Mouse (Mus musculus): ENCODE measurements around the gene Pdxp. TPM values are rescaled to one million over a fixed set of nuclear protein-coding genes. Genes with fewer than 3 reads are reported as not detected.
"Not testable (repeated sequence)": the region's sequence is repeated elsewhere in the genome, so short reads cannot be mapped to it uniquely, and the experiment has no call there.

Gene Pdxp
- polyA plus RNA-seq, 1 experiment from 2014 or later: 5.4 TPM

- ATAC-seq (ENCODE audit: insufficient read depth): no peak; the same call in 1 of the 2 replicates
Measured at GRCm38 (mm10) chr15:78877810-78878390, 35.8 kb upstream of the Pdxp start.

GRCm38 (mm10) chr15:78878792-78879516 lies 34.8 kb upstream of the Pdxp start:
- peaks cover 59% of the 10 kb centered on the region for H3K4me1 ChIP-seq (replicated peaks)
- peaks cover 36% of the 10 kb centered on the region for H3K36me3 ChIP-seq (replicated peaks)
- peak overlapping the region; percentile 86; the same call in 1 of the 2 replicates for H3K4me2 ChIP-seq
- H3K9ac ChIP-seq; ATAC-seq (ENCODE audit: insufficient read depth); H3K4me3 ChIP-seq (replicated peaks); H3K27me3 ChIP-seq; H3K9me3 ChIP-seq (replicated peaks): not testable (repeated sequence)
- 22% methylated on average over 7 of the region's 7 CpGs for WGBS (ENCODE audit: insufficient replicate concordance)
- H3K27ac ChIP-seq (replicated peaks): peak overlapping the region; percentile 96

More at GRCm38 (mm10) chr15:78877810-78878390, 35.8 kb upstream of the Pdxp start:
- Histone ChIP-seq H3K27ac (replicated peaks) (peak overlapping the region; percentile 96), H3K4me3 (replicated peaks) (peak overlapping the region; percentile 92), H3K4me2 (peak overlapping the region; percentile 86), H3K36me3 (replicated peaks) (peaks cover 26% of the 10 kb centered on the region), H3K9ac (peak overlapping the region; percentile 82), H3K27me3 (no peaks in the 10 kb centered on the region), H3K4me1 (replicated peaks) (peaks cover 51% of the 10 kb centered on the region), H3K9me3 (replicated peaks) (no peaks in the 10 kb centered on the region)
- WGBS (ENCODE audit: insufficient replicate concordance): under 1% methylated on average over 17 of the region's 17 CpGs

GRCm38 (mm10) chr15:78880432-78880831 lies 33.3 kb upstream of the Pdxp start:
- Histone ChIP-seq H3K9ac (no peak overlapping the region), H3K4me3 (replicated peaks) (no peak overlapping the region), H3K36me3 (replicated peaks) (peaks cover 50% of the 10 kb centered on the region), H3K27me3 (no peaks in the 10 kb centered on the region), H3K4me1 (replicated peaks) (peaks cover 52% of the 10 kb centered on the region), H3K4me2 (no peak overlapping the region), H3K27ac (replicated peaks) (no peak overlapping the region), H3K9me3 (replicated peaks) (no peaks in the 10 kb centered on the region)
- 85% methylated on average over 8 of the region's 8 CpGs for WGBS (ENCODE audit: insufficient replicate concordance)
- no peak for ATAC-seq (ENCODE audit: insufficient read depth)

- H3K9ac ChIP-seq: no peak overlapping the region
- no peaks in the 10 kb centered on the region for H3K27me3 ChIP-seq
- no peaks in the 10 kb centered on the region for H3K9me3 ChIP-seq (replicated peaks)
- peaks cover 64% of the 10 kb centered on the region for H3K36me3 ChIP-seq (replicated peaks)
- ATAC-seq (ENCODE audit: insufficient read depth): no peak
- peaks cover 39% of the 10 kb centered on the region for H3K4me1 ChIP-seq (replicated peaks)
- no peak overlapping the region for H3K4me3 ChIP-seq (replicated peaks)
- 0 out of 2 replicates have a peak overlapping the region, but pooled peaks have one; percentile 19 for H3K27ac ChIP-seq (replicated peaks)
- H3K4me2 ChIP-seq: no peak overlapping the region
- WGBS (ENCODE audit: insufficient replicate concordance): 75% methylated on average over 3 of the region's 3 CpGs
Measured at GRCm38 (mm10) chr15:78881828-78882227, 31.9 kb upstream of the Pdxp start.

- WGBS (ENCODE audit: insufficient replicate concordance): 30% methylated on average over 13 of the region's 13 CpGs
- H3K36me3 ChIP-seq (replicated peaks): peaks cover 74% of the 10 kb centered on the region
- H3K4me2 ChIP-seq: peak overlapping the region; percentile 29
- H3K9me3 ChIP-seq (replicated peaks): no peaks in the 10 kb centered on the region
- peak; percentile 50 for ATAC-seq (ENCODE audit: insufficient read depth)
- H3K27ac ChIP-seq (replicated peaks): no peak overlapping the region
- no peak overlapping the region for H3K4me3 ChIP-seq (replicated peaks)
- H3K27me3 ChIP-seq: no peaks in the 10 kb centered on the region
- peaks cover 51% of the 10 kb centered on the region for H3K4me1 ChIP-seq (replicated peaks)
- H3K9ac ChIP-seq: no peak overlapping the region
Measured at GRCm38 (mm10) chr15:78889401-78889853, 24.3 kb upstream of the Pdxp start.

GRCm38 (mm10) chr15:78892440-78892839 lies 21.3 kb upstream of the Pdxp start:
- no peak for ATAC-seq (ENCODE audit: insufficient read depth)
- WGBS (ENCODE audit: insufficient replicate concordance): 49% methylated on average over 7 of the region's 7 CpGs
- H3K9me3 ChIP-seq (replicated peaks): no peaks in the 10 kb centered on the region
- no peak overlapping the region for H3K27ac ChIP-seq (replicated peaks)
- H3K4me1 ChIP-seq (replicated peaks): peaks cover 81% of the 10 kb centered on the region
- H3K36me3 ChIP-seq (replicated peaks): peaks cover 45% of the 10 kb centered on the region
- no peaks in the 10 kb centered on the region for H3K27me3 ChIP-seq
- H3K9ac ChIP-seq: no peak overlapping the region
- H3K4me2 ChIP-seq: no peak overlapping the region
- H3K4me3 ChIP-seq (replicated peaks): no peak overlapping the region

GRCm38 (mm10) chr15:78894726-78895125 lies 19.0 kb upstream of the Pdxp start:
- Histone ChIP-seq H3K4me1 (replicated peaks) (peaks cover 89% of the 10 kb centered on the region), H3K9me3 (replicated peaks) (no peaks in the 10 kb centered on the region), H3K27ac (replicated peaks) (peak overlapping the region; percentile 78), H3K9ac (no peak overlapping the region), H3K36me3 (replicated peaks) (peaks cover 32% of the 10 kb centered on the region), H3K4me2 (peak overlapping the region; percentile 89), H3K27me3 (no peaks in the 10 kb centered on the region), H3K4me3 (replicated peaks) (no peak overlapping the region)
- 24% methylated on average over 13 of the region's 13 CpGs for WGBS (ENCODE audit: insufficient replicate concordance)
- no peak for ATAC-seq (ENCODE audit: insufficient read depth)

- H3K27ac ChIP-seq (replicated peaks): peak overlapping the region; percentile 78
- ATAC-seq (ENCODE audit: insufficient read depth): no peak
Measured at GRCm38 (mm10) chr15:78895741-78896140, 18.0 kb upstream of the Pdxp start.

GRCm38 (mm10) chr15:78896149-78896548 lies 17.6 kb upstream of the Pdxp start:
- peak overlapping the region; percentile 32 for H3K9ac ChIP-seq
- no peak for ATAC-seq (ENCODE audit: insufficient read depth)
- H3K4me3 ChIP-seq (replicated peaks): no peak overlapping the region
- 50% methylated on average over 3 of the region's 3 CpGs for WGBS (ENCODE audit: insufficient replicate concordance)
- H3K4me1 ChIP-seq (replicated peaks): peaks cover 95% of the 10 kb centered on the region
- H3K4me2 ChIP-seq: peak overlapping the region; percentile 89
- no peaks in the 10 kb centered on the region for H3K27me3 ChIP-seq
- peak overlapping the region; percentile 78 for H3K27ac ChIP-seq (replicated peaks)
- H3K36me3 ChIP-seq (replicated peaks): peaks cover 25% of the 10 kb centered on the region
- no peaks in the 10 kb centered on the region for H3K9me3 ChIP-seq (replicated peaks)

More at GRCm38 (mm10) chr15:78895741-78896140, 18.0 kb upstream of the Pdxp start:
- H3K9ac ChIP-seq: peak overlapping the region; percentile 32
- 36% methylated on average over 2 of the region's 2 CpGs for whole genome bisulfite sequencing (ENCODE audit: insufficient replicate concordance)
- H3K4me1 ChIP-seq (replicated peaks): peaks cover 93% of the 10 kb centered on the region
- no peaks in the 10 kb centered on the region for H3K9me3 ChIP-seq (replicated peaks)
- H3K4me3 ChIP-seq (replicated peaks): no peak overlapping the region
- H3K4me2 ChIP-seq: peak overlapping the region; percentile 89
- no peaks in the 10 kb centered on the region for H3K27me3 ChIP-seq
- H3K36me3 ChIP-seq (replicated peaks): peaks cover 29% of the 10 kb centered on the region

- no peak overlapping the region for H3K9ac ChIP-seq
- H3K4me2 ChIP-seq: peak overlapping the region; percentile 89
- 0 out of 2 replicates have a peak, but pooled peaks have one; percentile 19 for ATAC-seq (ENCODE audit: insufficient read depth)
- H3K27ac ChIP-seq (replicated peaks): peak overlapping the region; percentile 78
- H3K36me3 ChIP-seq (replicated peaks): peaks cover 16% of the 10 kb centered on the region
- H3K4me3 ChIP-seq (replicated peaks): no peak overlapping the region
- 32% methylated on average over 4 of the region's 4 CpGs for WGBS (ENCODE audit: insufficient replicate concordance)
- no peaks in the 10 kb centered on the region for H3K9me3 ChIP-seq (replicated peaks)
- no peaks in the 10 kb centered on the region for H3K27me3 ChIP-seq
- H3K4me1 ChIP-seq (replicated peaks): peaks cover 93% of the 10 kb centered on the region
Measured at GRCm38 (mm10) chr15:78897488-78897887, 16.2 kb upstream of the Pdxp start.

GRCm38 (mm10) chr15:78898507-78899001 lies 15.2 kb upstream of the Pdxp start:
- Histone ChIP-seq H3K9me3 (replicated peaks) (no peaks in the 10 kb centered on the region), H3K4me1 (replicated peaks) (peaks cover 92% of the 10 kb centered on the region), H3K9ac (peak overlapping the region; percentile 60), H3K4me2 (peak overlapping the region; percentile 89), H3K27me3 (no peaks in the 10 kb centered on the region), H3K4me3 (replicated peaks) (peak overlapping the region; percentile 70), H3K36me3 (replicated peaks) (peaks cover 16% of the 10 kb centered on the region; the same call in 1 of the 2 replicates), H3K27ac (replicated peaks) (peak overlapping the region; percentile 78)
- no peak for ATAC-seq (ENCODE audit: insufficient read depth)
- 19% methylated on average over 6 of the region's 6 CpGs for WGBS (ENCODE audit: insufficient replicate concordance)
